Mouse (Mus musculus): Measurements from ENCODE around the gene Aldh3b3. TPM values are rescaled to one million over a fixed set of nuclear protein-coding genes. Genes with fewer than 3 reads are reported as not detected.
A peak's percentile ranks its signal among the peaks of the same experiment; 100 is the strongest.
"Not testable (repeated sequence)": the region's sequence is repeated elsewhere in the genome, so short reads cannot be mapped to it uniquely, and the experiment has no call there.

The Aldh3b3 gene
- total RNA-seq, 2 experiments from 2014 or later = 0.27 TPM; not detected in 1

DNA sequence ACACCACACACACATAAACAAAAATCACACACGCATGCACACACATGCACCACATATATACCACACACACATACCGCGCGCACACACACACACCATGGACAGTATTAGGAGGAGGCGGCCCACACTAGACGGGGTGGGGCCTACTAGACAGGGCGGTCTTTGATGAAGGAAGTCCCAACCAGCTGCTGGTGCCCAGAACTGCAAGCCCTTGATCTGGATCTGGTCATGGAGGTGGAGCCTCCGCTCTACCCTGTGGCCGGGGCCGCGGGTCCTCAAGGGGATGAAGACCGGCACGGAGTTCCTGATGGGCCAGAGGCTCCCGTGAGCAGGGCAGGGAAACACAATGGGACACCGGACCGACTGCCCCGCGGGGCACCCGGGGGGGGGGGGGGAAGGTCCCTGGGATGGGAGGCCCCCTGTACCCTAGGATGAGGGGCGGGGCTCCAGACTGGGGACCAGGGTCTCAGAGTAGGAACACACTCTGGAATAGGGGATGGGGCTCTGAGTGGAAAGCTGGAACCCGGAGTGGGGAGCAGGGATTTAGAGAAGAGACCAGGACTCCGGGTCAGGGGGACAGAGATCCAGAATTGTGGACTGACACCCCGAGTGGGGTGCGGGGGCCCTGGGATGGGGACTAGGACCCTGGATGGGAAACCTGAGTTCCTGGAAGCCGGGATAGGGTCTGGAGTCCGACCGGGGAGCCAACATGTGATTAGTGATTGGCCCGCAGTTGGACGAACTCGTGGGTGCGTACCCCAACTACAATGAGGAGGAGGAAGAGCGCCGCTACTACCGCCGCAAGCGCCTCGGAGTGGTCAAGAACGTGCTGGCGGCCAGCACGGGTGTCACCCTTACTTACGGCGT, 23.2 kb upstream of the Aldh3b3 start, which contains the start of gene Unc93b1:
Gene Unc93b1, plus strand, starts transcription at position 155 of the 864 bp plus-strand sequence.
- DNase-seq (ENCODE audit: low spot score in 2 of 2) = no peak
- intact Hi-C loops (cut with DNase I) = no loop called here

GRCm38 (mm10) chr19:3935896-3936850, 22.3 kb upstream of the Aldh3b3 start:
- intact Hi-C loops (cut with DNase I) = no loop called here

GRCm38 (mm10) chr19:3942315-3942714, 16.1 kb upstream of the Aldh3b3 start:
- intact Hi-C loops (cut with DNase I) = no loop called here
- DNase-seq (ENCODE audit: low spot score in 2 of 2) = no peak

More at GRCm38 (mm10) chr19:3935896-3936850, 22.3 kb upstream of the Aldh3b3 start:
- no peak for DNase-seq (ENCODE audit: low spot score in 2 of 2)

GRCm38 (mm10) chr19:3942986-3943735, 15.3 kb upstream of the Aldh3b3 start:
- no peak for DNase-seq (ENCODE audit: low spot score in 2 of 2)
- intact Hi-C loops (cut with DNase I) = no loop called here

DNA sequence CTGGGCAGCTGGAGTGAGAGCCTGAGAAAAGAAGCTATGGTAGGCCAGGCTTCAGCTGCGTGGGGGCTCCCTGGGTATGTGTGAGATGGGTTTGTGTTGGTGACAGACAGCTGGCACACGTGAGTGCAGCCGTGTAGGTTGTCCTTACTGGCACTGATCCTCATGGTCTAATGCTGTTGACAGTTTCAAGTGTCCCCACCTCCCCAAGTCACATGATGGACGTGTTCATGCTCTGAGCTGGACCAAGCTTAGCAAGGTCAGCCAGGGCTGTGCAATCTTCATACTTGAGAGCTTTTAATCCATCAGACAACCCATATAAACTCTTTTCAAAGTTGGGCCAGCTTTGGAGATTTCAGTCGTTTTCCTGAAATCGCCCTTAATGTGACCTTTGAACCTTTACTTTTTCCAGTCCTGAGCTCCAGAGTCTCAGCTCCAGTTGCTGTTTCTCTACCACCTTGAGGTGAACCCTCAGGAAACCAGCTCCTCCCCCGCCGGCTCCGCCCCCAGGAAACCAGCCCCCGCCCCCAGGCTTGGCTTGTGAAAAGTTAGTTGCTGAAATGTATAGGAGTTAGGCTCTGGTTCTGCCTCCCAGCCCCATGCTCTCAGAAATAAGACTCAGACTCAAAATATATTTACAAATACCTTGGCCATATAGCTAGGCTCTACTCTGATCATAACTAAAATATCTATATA, 12.4 kb upstream of the Aldh3b3 start:
- intact Hi-C loops (cut with DNase I) = loop anchor here (2.0 to 5.0 kb wide), 2 partner anchors 36 to 67 kb away; partner anchors contain the start of gene Ndufv1
- DNase-seq (ENCODE audit: low spot score in 2 of 2) = no peak

DNA sequence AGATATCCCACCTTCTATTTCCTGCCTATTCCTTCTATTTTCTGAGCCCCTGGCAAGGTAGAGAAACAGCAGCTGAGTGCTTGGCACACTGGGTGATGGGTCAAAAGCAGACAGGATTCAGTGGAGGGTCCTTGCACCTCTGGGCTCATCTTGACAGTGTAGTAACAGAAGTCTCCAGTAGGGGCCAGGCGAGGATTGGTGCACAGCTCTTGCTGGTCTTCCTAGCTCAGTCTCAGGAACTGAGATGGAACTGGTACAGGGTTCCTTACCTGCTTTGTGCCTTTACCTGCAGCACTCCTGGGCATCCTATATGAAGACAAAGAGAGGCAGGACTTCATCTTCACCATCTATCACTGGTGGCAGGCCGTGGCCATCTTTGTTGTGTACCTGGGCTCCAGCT, 11.7 kb upstream of the Aldh3b3 start:
- intact Hi-C loops (cut with DNase I) = loop anchor here (5.0 kb wide), 1 partner anchor 36 kb away; no protein-coding TSS in a partner anchor

DNA sequence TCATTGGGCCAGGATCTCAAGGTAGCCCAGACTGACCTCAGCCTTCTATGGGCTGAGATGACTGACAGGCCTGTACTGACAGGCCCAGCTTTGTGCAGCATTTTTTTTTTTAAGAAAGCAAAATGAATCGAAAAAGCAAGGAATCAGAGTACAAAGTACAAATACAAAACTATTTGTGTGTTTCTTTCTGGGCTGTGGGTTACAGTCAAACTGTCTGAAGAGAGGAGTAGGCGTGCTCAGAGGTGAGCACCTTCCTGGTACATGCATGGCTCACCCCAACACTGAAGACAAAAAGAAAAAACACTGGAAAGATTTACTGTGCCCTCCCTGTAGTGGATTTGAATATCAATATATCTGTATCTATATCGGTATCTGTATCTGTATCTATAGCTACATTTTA, 10.6 kb upstream of the Aldh3b3 start:
- DNase-seq (ENCODE audit: low spot score in 2 of 2) = no peak
- intact Hi-C loops (cut with DNase I) = loop anchor here (5.0 kb wide), 1 partner anchor 34 kb away; no protein-coding TSS in a partner anchor

More for the DNA sequence above, 11.7 kb upstream of the Aldh3b3 start:
- DNase-seq (ENCODE audit: low spot score in 2 of 2) = peak; percentile 39 to 64

GRCm38 (mm10) chr19:3948546-3948945, 9.9 kb upstream of the Aldh3b3 start:
- DNase-seq (ENCODE audit: low spot score in 2 of 2) = no peak
- intact Hi-C loops (cut with DNase I) = loop anchor here (5.0 kb wide), 1 partner anchor 34 kb away; no protein-coding TSS in a partner anchor

- intact Hi-C loops (cut with DNase I) = no loop called here
- no peak for DNase-seq (ENCODE audit: low spot score in 2 of 2)
These were observed 8.1 kb upstream of the Aldh3b3 start for GRCm38 (mm10) chr19:3950331-3950730.

DNA sequence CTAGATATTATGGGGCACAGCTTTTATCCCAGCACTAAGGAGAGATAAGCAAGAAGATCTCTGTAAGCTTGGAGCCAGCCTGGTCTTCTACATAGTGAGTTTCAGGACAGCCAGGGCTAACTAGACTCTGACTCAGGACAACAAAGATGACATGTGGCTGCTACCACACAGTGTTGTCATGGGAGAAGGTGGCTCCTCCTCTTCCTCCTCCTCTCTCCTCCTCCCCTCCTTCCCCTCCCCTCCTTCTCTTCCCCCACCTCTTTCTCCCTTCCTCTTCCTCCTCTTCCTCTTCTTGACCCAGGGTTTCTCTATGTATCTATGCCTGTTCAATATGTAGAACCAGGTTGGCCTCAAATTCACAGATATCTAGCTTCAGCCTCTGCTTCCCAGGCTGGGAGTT, 7.0 kb upstream of the Aldh3b3 start:
- DNase-seq (ENCODE audit: low spot score in 2 of 2) = no peak
- intact Hi-C loops (cut with DNase I) = no loop called here

GRCm38 (mm10) chr19:3952099-3952498, 6.3 kb upstream of the Aldh3b3 start:
- no peak for DNase-seq (ENCODE audit: low spot score in 2 of 2)
- intact Hi-C loops (cut with DNase I) = no loop called here

GRCm38 (mm10) chr19:3955033-3955432, 3.4 kb upstream of the Aldh3b3 start:
- intact Hi-C loops (cut with DNase I) = no loop called here
- no peak for DNase-seq (ENCODE audit: low spot score in 2 of 2)

DNA sequence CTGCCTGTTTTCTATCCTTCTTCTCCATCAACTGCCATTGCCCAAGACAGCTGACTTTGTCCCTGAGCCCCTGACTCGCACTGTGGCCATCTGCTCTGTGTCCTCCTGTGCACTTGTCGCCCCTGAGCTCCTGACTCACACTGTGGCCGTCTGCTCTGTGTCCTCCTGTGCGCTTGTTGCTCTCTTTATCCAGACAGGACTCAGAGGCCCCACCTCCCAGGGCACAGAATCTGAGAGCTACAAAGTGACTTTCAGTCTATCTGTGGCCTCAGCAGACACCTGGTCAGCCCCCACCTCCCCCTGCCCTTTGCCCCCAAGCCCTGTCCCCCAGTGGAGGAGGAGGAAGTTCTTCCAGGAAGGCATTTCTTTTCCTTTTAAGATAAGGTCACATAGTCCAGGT, 2.6 kb upstream of the Aldh3b3 start:
- no peak for DNase-seq (ENCODE audit: low spot score in 2 of 2)
- intact Hi-C loops (cut with DNase I) = no loop called here

DNA sequence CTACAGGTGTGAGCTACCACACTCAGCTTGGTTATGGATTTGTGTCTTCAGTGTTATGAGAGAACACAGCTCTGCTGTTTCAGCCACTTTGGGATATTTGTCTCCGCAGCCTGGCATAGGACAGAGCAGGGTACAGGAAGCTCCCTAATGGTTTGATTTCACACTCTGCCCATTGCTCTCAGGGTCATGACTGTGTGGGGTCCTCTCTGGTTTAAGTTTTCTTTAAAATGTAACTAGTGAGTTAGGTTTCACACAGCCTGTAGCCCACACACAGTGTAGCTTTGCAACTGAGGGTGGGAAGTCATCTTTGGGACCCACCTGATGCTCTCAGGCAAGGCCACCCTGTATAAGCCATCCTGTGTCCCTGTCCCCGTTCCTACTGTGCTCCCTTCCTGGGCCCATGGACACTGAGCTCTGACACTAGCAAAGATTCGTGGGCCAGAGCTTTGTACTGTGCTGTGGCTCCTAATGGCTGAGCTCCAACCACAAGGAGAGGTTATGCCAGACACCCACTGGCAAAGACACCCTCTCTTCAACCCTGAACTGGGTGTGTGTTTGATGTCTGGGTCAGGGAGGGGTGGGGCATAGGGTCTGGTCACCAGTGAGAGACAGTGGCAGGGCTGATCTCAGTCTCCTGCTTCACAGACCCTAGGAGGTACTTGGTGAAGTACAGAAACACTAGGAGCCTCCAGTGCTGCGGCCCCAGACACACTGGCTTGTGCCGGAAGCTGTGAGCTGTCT, 979 bp upstream of the Aldh3b3 start:
- DNase-seq (ENCODE audit: low spot score in 2 of 2); intact Hi-C loops (cut with DNase I): not testable (repeated sequence)

DNA sequence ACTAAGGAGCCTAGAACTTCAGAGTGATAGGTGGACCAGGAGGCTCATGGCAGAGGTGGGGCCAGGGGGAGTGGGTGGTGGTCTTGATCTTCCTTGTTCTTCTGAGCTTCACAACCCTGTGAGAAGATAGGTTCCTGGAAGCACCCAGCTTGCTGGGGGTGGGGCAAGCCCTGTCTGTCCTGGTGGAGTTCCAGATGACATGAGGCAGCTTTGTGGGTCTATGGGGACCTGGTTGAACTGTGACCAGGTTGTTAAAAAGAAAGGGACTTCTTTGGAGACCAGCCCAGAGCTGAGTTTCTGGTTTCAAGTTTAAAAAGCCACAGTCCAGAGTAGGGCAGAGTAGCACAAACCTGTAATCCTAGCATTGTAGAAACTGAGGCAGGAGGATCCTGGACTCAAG, 585 bp downstream of the Aldh3b3 start:
- DNase-seq (ENCODE audit: low spot score in 2 of 2) = no peak
- intact Hi-C loops (cut with DNase I) = no loop called here

DNA sequence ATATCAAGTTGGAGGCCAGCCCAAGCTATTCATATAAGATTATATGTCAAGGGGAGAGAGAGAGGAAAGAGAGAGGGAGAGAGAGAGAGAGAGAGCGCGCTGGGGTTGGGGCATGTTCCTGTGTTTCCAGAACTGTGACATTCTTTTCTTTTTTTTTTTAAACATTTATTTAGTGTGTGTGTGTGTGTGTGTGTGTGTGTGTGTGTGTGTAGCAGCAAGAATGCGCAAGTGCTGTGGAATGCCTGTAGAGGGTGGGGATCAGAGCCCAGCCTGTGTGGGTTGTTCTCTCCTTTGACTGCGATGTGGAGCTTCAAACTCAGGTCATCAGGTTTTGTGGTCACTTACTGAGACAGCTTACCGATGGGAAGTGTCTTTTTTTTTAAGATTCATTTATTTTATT, 1.8 kb downstream of the Aldh3b3 start:
- intact Hi-C loops (cut with DNase I) = no loop called here
- DNase-seq (ENCODE audit: low spot score in 2 of 2) = no peak

DNA sequence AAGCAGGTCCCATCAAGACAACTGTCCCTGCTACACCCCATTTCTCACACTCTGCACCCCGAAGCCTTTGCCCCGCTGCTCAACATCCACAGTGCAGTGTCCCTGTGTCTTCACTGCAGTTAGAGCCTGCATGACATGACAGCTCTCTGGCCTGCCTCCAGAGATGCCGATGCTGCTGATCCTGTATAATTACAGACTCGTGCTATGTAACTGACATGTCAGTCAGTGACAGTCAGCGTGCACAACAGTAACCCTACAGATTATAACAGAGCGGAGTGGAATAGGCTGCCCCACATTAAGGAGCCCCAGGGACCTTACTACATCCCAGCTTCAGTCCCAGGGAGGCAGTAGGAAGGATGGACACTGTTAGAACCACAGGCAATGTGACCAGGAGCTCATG, 3.4 kb downstream of the Aldh3b3 start:
- intact Hi-C loops (cut with DNase I); DNase-seq (ENCODE audit: low spot score in 2 of 2): not testable (repeated sequence)

- intact Hi-C loops (cut with DNase I) = no loop called here
- no peak for DNase-seq (ENCODE audit: low spot score in 2 of 2)
These were observed 4.0 kb downstream of the Aldh3b3 start for GRCm38 (mm10) chr19:3962469-3962868.
